Mouse (Mus musculus): Measurements from ENCODE around the gene Yif1b. TPM values are rescaled to one million over a fixed set of nuclear protein-coding genes. Genes with fewer than 3 reads are reported as not detected.

The Yif1b gene
- polyA plus RNA-seq, 1 experiment from 2014 or later: 83.4 TPM

- 85% methylated on average over 7 of the region's 7 CpGs for WGBS
- peaks cover 22% of the 10 kb centered on the region for H3K27me3 ChIP-seq
- ATAC-seq (ENCODE audit: low FRiP score): no peak
Observed at GRCm38 (mm10) chr7:29287481-29287880, 49.4 kb downstream of the Yif1b start.

DNA sequence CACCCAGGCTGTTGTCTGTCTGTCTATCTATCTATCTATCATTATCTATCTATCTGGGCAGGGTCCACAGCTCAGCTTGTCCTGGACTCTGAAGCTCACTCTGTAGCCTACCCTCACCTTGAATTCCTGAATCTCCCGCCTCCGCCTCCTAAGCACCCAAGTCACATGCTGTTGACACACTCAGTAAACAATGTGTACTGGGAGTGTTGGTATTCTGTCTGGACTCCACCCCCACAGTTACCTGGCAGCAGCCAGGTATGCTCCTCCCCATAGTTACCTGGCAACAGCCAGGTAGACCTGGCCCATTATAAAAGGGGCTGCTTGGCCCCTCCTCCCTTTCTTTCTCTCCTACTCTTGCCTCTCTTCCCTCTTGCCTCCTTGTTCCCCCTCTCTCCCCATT is 50.0 kb downstream of the Yif1b start:
- H3K27me3 ChIP-seq: peaks cover 18% of the 10 kb centered on the region

More at GRCm38 (mm10) chr7:29287481-29287880, 49.4 kb downstream of the Yif1b start:
- no peaks in the 10 kb centered on the region for H3K36me3 ChIP-seq
- H3K27ac ChIP-seq: no peak overlapping the region
- H3K4me3 ChIP-seq: no peak overlapping the region
- peaks cover 32% of the 10 kb centered on the region for H3K4me1 ChIP-seq
- no peak overlapping the region for H3K4me2 ChIP-seq (replicated peaks)
- H3K9ac ChIP-seq: no peak overlapping the region
- no peaks in the 10 kb centered on the region for H3K9me3 ChIP-seq (replicated peaks)

DNA sequence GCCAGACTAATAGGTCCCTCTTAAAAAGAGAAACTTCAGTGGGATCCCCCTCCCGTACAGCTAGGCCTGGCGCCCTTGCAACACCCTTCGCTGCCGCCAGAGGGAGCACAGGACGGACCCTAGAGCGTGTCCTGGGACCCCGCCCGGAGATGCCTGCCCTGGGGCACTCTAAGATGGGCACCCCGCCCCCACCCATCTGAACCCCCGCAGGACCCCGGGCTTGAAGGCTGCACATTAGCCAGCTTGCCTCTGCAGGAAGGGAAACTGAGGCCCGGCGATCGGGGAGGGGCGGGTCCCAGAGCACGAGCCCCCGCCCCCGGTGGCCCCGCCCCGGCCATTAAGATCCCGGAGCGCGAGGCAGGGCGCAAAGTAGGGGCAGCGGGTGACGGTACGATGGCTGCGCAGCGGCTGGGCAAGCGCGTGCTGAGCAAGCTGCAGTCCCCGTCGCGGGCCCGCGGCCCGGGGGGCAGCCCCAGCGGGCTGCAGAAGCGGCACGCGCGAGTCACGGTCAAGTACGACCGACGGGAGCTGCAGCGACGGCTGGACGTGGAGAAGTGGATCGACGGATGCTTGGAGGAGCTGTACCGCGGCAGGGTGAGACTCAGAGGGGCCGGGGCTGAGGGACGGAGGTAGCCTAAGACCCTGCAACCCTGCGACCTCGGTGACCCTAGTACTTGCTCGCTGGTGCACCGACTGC is 51.0 kb downstream of the Yif1b start, which contains the start of gene Ppp1r14a:
Gene Ppp1r14a, plus strand, starts transcription at position 367 of the 697 bp plus-strand sequence.
- Histone ChIP-seq H3K36me3 (no peaks in the 10 kb centered on the region), H3K9ac (peak within 1 kb of the TSS; percentile 65), H3K4me1 (peaks cover 47% of the 10 kb centered on the region), H3K27ac (peak within 1 kb of the TSS; percentile 48), H3K27me3 (peaks cover 13% of the 10 kb centered on the region), H3K9me3 (replicated peaks) (no peaks in the 10 kb centered on the region), H3K4me3 (peak within 1 kb of the TSS; percentile 54), H3K4me2 (replicated peaks) (peak within 1 kb of the TSS; percentile 94)
- no peak for ATAC-seq (ENCODE audit: low FRiP score)
- 1% methylated on average over 55 of the region's 59 CpGs for WGBS

More for the DNA sequence above, 50.0 kb downstream of the Yif1b start:
- Histone ChIP-seq H3K36me3 (no peaks in the 10 kb centered on the region), H3K9me3 (replicated peaks) (no peaks in the 10 kb centered on the region), H3K4me1 (peaks cover 38% of the 10 kb centered on the region), H3K4me2 (replicated peaks) (no peak overlapping the region), H3K4me3 (no peak overlapping the region), H3K9ac (no peak overlapping the region), H3K27ac (no peak overlapping the region)
- 97% methylated on average over 2 of the region's 2 CpGs for WGBS
- no peak for ATAC-seq (ENCODE audit: low FRiP score)

DNA sequence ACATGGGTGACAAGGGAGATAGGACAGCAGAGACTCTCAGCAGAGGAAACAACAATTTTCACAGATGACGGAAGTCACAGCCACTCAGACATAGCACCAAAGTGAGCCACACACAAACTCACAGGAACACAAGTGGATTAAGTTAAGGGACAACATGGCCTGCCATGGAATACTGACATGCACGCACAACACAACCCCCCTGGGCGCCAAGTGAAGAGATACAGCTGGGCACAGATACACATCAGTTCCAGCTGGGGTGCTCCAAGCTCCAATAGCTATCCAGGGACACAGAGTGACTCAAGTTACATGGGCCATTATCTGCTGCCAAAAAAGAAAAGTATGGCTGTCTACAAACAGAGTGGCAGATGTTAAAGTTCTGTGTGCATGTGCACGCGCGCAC is 51.7 kb downstream of the Yif1b start:
- H3K9ac ChIP-seq: peak overlapping the region; percentile 65; the same call in 1 of the 2 replicates
- H3K27ac ChIP-seq: peak overlapping the region; percentile 48; the same call in 1 of the 2 replicates
- ATAC-seq (ENCODE audit: low FRiP score): no peak
- WGBS: 77% methylated on average over 6 of the region's 6 CpGs
- no peaks in the 10 kb centered on the region for H3K36me3 ChIP-seq
- H3K27me3 ChIP-seq: peaks cover 11% of the 10 kb centered on the region; the same call in 1 of the 2 replicates
- peak overlapping the region; percentile 54 for H3K4me3 ChIP-seq
- peak overlapping the region; percentile 94 for H3K4me2 ChIP-seq (replicated peaks)
- H3K9me3 ChIP-seq (replicated peaks): no peaks in the 10 kb centered on the region
- peaks cover 50% of the 10 kb centered on the region for H3K4me1 ChIP-seq

GRCm38 (mm10) chr7:29290691-29291485 is 52.8 kb downstream of the Yif1b start:
- Histone ChIP-seq H3K4me3 (no peak overlapping the region), H3K36me3 (no peaks in the 10 kb centered on the region), H3K9ac (peak overlapping the region; percentile 44; the same call in 1 of the 2 replicates), H3K9me3 (replicated peaks) (no peaks in the 10 kb centered on the region), H3K27ac (peak overlapping the region; percentile 85), H3K4me2 (replicated peaks) (peak overlapping the region; percentile 8; the same call in 1 of the 2 replicates), H3K27me3 (peaks cover 11% of the 10 kb centered on the region; the same call in 1 of the 2 replicates), H3K4me1 (peaks cover 50% of the 10 kb centered on the region)
- ATAC-seq (ENCODE audit: low FRiP score): no peak
- WGBS: 40% methylated on average over 11 of the region's 11 CpGs

- H3K27me3 ChIP-seq: peaks cover 11% of the 10 kb centered on the region; the same call in 1 of the 2 replicates
- peaks cover 50% of the 10 kb centered on the region for H3K4me1 ChIP-seq
- H3K36me3 ChIP-seq: no peaks in the 10 kb centered on the region
- H3K27ac ChIP-seq: peak overlapping the region; percentile 85
- no peaks in the 10 kb centered on the region for H3K9me3 ChIP-seq (replicated peaks)
- no peak overlapping the region for H3K4me3 ChIP-seq
- 24% methylated on average over 6 of the region's 7 CpGs for WGBS
- peak; percentile 61 for ATAC-seq (ENCODE audit: low FRiP score)
- peak overlapping the region; percentile 36 for H3K4me2 ChIP-seq (replicated peaks)
- no peak overlapping the region for H3K9ac ChIP-seq
Observed at GRCm38 (mm10) chr7:29291616-29292457, 53.7 kb downstream of the Yif1b start.

DNA sequence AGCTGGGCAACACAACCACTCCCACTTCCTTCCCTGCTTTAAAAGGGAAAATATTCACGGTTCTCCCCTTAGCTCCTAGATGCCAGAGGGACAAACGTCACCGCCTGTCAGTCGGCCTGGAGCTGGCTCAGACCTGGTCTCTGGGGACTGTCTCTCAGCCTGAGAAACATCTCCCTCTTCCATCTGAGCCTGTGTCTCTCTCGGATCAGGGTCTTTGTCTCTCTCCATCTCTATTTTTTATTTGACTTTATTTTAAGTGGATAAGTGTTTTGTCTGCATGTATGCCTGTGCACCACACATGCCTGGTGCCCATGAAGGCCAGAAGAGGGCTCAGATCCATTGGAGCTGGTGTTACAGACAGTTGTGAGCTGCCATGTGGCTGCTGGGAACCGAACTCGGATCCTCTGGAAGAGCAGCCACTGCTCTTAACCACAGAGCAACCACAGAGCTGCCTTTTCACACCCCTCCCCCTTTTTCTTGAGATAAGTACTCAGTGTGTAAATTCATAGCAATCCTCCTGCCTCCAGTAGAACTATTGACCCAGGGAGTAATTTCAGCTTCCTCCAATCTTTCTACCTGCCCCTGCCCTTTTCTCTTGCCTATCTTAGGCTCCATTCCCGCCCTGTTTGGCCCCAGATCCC is 54.4 kb downstream of the Yif1b start:
- peak; percentile 26 for ATAC-seq (ENCODE audit: low FRiP score)
- H3K36me3 ChIP-seq: no peaks in the 10 kb centered on the region
- H3K27ac ChIP-seq: peak overlapping the region; percentile 85
- no peaks in the 10 kb centered on the region for H3K9me3 ChIP-seq (replicated peaks)
- peaks cover 9% of the 10 kb centered on the region; the same call in 1 of the 2 replicates for H3K27me3 ChIP-seq
- H3K9ac ChIP-seq: no peak overlapping the region
- peaks cover 50% of the 10 kb centered on the region for H3K4me1 ChIP-seq
- H3K4me2 ChIP-seq (replicated peaks): peak overlapping the region; percentile 36
- H3K4me3 ChIP-seq: no peak overlapping the region
- WGBS: 19% methylated on average over 8 of the region's 8 CpGs

GRCm38 (mm10) chr7:29293131-29294065 is 55.3 kb downstream of the Yif1b start:
- no peak overlapping the region for H3K4me2 ChIP-seq (replicated peaks)
- no peaks in the 10 kb centered on the region for H3K9me3 ChIP-seq (replicated peaks)
- peak overlapping the region; percentile 85 for H3K27ac ChIP-seq
- ATAC-seq (ENCODE audit: low FRiP score): no peak; the same call in 1 of the 2 replicates
- H3K4me1 ChIP-seq: peaks cover 50% of the 10 kb centered on the region
- H3K36me3 ChIP-seq: no peaks in the 10 kb centered on the region
- WGBS: 18% methylated on average over 19 of the region's 19 CpGs
- H3K4me3 ChIP-seq: no peak overlapping the region
- H3K27me3 ChIP-seq: peaks cover 6% of the 10 kb centered on the region; the same call in 1 of the 2 replicates
- no peak overlapping the region for H3K9ac ChIP-seq

GRCm38 (mm10) chr7:29294111-29294761 is 56.1 kb downstream of the Yif1b start:
- Histone ChIP-seq H3K4me2 (replicated peaks) (no peak overlapping the region), H3K36me3 (no peaks in the 10 kb centered on the region), H3K27me3 (peaks cover 6% of the 10 kb centered on the region; the same call in 1 of the 2 replicates), H3K4me1 (peaks cover 45% of the 10 kb centered on the region), H3K9ac (0 out of 2 replicates have a peak overlapping the region, but pooled peaks have one; percentile 27), H3K27ac (peak overlapping the region; percentile 85; the same call in 1 of the 2 replicates), H3K4me3 (no peak overlapping the region), H3K9me3 (replicated peaks) (no peaks in the 10 kb centered on the region)
- 55% methylated on average over 13 of the region's 13 CpGs for WGBS
- ATAC-seq (ENCODE audit: low FRiP score): no peak

All from hindbrain, embryonic 12.5 days (tissue).